Mouse (Mus musculus) kidney, adult 2 months (tissue): ENCODE measurements around the gene Cdk2. TPM values are rescaled to one million over a fixed set of nuclear protein-coding genes. Genes with fewer than 3 reads are reported as not detected.
"Not testable (repeated sequence)": the region's sequence is repeated elsewhere in the genome, so short reads cannot be mapped to it uniquely, and the experiment has no call there.

Source experiments
- DNase-seq: peaks from one replicate; pipeline ENCODE4 v3.0.0; 2021
- H3K27ac ChIP-seq: fragments of 200-500 bp; 2 replicates; pipeline ENCODE4 v1.5.1; 2012; ENCODE audit warnings: low read depth, low read length, control low read depth, inconsistent platforms; ENCODE audit not compliant: insufficient read depth
- H3K27me3 ChIP-seq: fragments of 200-500 bp; replicated peaks from 2 replicates; pipeline ENCODE4 v1.6.1; 2012; ENCODE audit warnings: mild to moderate bottlenecking, moderate library complexity, low read length, inconsistent platforms; ENCODE audit not compliant: control insufficient read depth, insufficient read depth
- H3K36me3 ChIP-seq: fragments of 200-500 bp; 2 replicates; pipeline ENCODE4 v1.6.1; 2012; ENCODE audit warnings: mild to moderate bottlenecking, moderate library complexity, low read length, inconsistent platforms; ENCODE audit not compliant: control insufficient read depth, insufficient read depth
- H3K4me1 ChIP-seq: fragments of 200-500 bp; 2 replicates; pipeline ENCODE4 v1.6.1; 2011; ENCODE audit warnings: low read length; ENCODE audit not compliant: control insufficient read depth, insufficient read depth
- H3K4me3 ChIP-seq: fragments of 200-500 bp; 2 replicates; pipeline ENCODE4 v1.5.1; 2011; ENCODE audit warnings: mild to moderate bottlenecking, low read depth, low read length, control low read depth; ENCODE audit not compliant: insufficient read depth
- CTCF ChIP-seq: fragments of 200-500 bp; conservative IDR thresholded peaks from 2 replicates; pipeline ENCODE4 v1.5.1; 2011; ENCODE audit warnings: low read depth, mild to moderate bottlenecking, control low read depth, low read length, moderate library complexity, mixed read lengths; ENCODE audit not compliant: insufficient read depth, insufficient read length
- POLR2A ChIP-seq: fragments of 200-500 bp; IDR thresholded peaks from one replicate; pipeline ENCODE4 v1.6.1; 2011; ENCODE audit warnings: low read depth, low read length, control low read depth
- WGBS: fragments of 180-500 bp; shearing (Covaris S2); methylation state at CpG from one replicate; pipeline ENCODE4 v1.1.7; 2018; 5-methylcytosine and 5-hydroxymethylcytosine counted together
- polyA plus RNA-seq: library from polyadenylated mRNA; depleted of rRNA; stranded (reverse); fragments of >200 nt; gene quantifications from 2 replicates; pipeline ENCODE4 v1.2.3, GENCODE M21; 2012

Gene Cdk2
- polyA plus RNA-seq, 1 experiment: 12.4 TPM

GRCm38 (mm10) chr10:128731992-128732391 is 27.2 kb upstream of the Cdk2 start:
- no peak for DNase-seq
- TF ChIP-seq POLR2A: no peak
- no peak for TF ChIP-seq CTCF
- Histone ChIP-seq H3K4me1 (peaks cover 3% of the 10 kb centered on the region; the same call in 1 of the 2 replicates), H3K27ac (no peak overlapping the region), H3K27me3 (no peaks in the 10 kb centered on the region), H3K4me3 (no peak overlapping the region), H3K36me3 (no peaks in the 10 kb centered on the region)

- H3K4me3 ChIP-seq: no peak overlapping the region
- peaks cover 3% of the 10 kb centered on the region; the same call in 1 of the 2 replicates for H3K4me1 ChIP-seq
- WGBS: 18% methylated on average over 10 of the region's 10 CpGs
- no peaks in the 10 kb centered on the region for H3K27me3 ChIP-seq
- peak; percentile 74 for DNase-seq
- no peaks in the 10 kb centered on the region for H3K36me3 ChIP-seq
- no peak overlapping the region for H3K27ac ChIP-seq
- TF ChIP-seq CTCF (peak; percentile 81), POLR2A (no peak)
Measured at GRCm38 (mm10) chr10:128731002-128731433, 26.2 kb upstream of the Cdk2 start.

- DNase-seq: no peak
- H3K4me3 ChIP-seq: no peak overlapping the region
- no peak overlapping the region for H3K27ac ChIP-seq
- no peaks in the 10 kb centered on the region for H3K36me3 ChIP-seq
- H3K4me1 ChIP-seq: peaks cover 3% of the 10 kb centered on the region; the same call in 1 of the 2 replicates
- TF ChIP-seq CTCF (no peak), POLR2A (no peak)
- 85% methylated on average over 5 of the region's 5 CpGs for WGBS
- H3K27me3 ChIP-seq: no peaks in the 10 kb centered on the region
Measured at GRCm38 (mm10) chr10:128728059-128728458, 23.2 kb upstream of the Cdk2 start.

GRCm38 (mm10) chr10:128725466-128725865 is 20.6 kb upstream of the Cdk2 start:
- not testable (repeated sequence) for DNase-seq, H3K27me3 ChIP-seq, H3K27ac ChIP-seq, H3K4me3 ChIP-seq, H3K4me1 ChIP-seq, H3K36me3 ChIP-seq
- WGBS: 81% methylated on average over 4 of the region's 4 CpGs

GRCm38 (mm10) chr10:128715559-128716537 is 11.0 kb upstream of the Cdk2 start:
- Histone ChIP-seq H3K4me1 (no peaks in the 10 kb centered on the region), H3K27me3 (no peaks in the 10 kb centered on the region), H3K36me3 (no peaks in the 10 kb centered on the region), H3K4me3 (no peak overlapping the region), H3K27ac (no peak overlapping the region)
- no peak for TF ChIP-seq POLR2A
- TF ChIP-seq CTCF: no peak
- DNase-seq: no peak
- 84% methylated on average over 19 of the region's 19 CpGs for WGBS

- DNase-seq, H3K27ac ChIP-seq, H3K4me1 ChIP-seq, H3K36me3 ChIP-seq, H3K27me3 ChIP-seq, H3K4me3 ChIP-seq: not testable (repeated sequence)
- WGBS: 97% methylated on average over 7 of the region's 7 CpGs
Measured at GRCm38 (mm10) chr10:128711318-128711717, 6.5 kb upstream of the Cdk2 start.

GRCm38 (mm10) chr10:128705317-128705693 is 474 bp upstream of the Cdk2 start:
- Histone ChIP-seq H3K4me1 (peaks cover 3% of the 10 kb centered on the region; the same call in 1 of the 2 replicates), H3K27me3 (no peaks in the 10 kb centered on the region), H3K36me3 (no peaks in the 10 kb centered on the region), H3K27ac (no peak overlapping the region), H3K4me3 (0 out of 2 replicates have a peak overlapping the region, but pooled peaks have one; percentile 15)
- TF ChIP-seq CTCF: no peak
- no peak for TF ChIP-seq POLR2A
- no peak for DNase-seq
- 9% methylated on average over 11 of the region's 11 CpGs for WGBS
